In the genomic region with DNA sequence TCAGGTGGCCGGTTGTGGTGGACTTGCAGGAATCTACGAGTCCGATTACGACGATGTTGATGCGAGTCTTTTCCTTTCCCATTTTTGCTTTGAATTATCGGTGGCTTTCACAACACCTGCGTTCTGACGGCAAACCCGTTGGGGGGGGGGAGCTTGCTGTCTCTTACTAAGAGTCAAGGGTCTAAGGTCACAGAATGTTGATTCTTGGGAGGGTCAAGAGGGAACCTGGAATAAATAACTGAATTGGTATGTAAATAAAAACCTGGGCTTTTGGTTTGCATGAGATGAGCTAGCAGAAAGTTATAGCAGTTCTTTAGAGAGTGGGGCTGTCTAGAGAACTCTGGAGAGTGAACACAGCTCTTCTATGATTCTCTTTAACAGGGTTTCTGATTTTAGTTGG, we compare ENCODE assay signal across 17 mouse cellular contexts.
"Had no signal": no experiment of that assay in that cellular context is flagged by ENCODE, and none has a peak within 500 bp of the region (broad histone marks: within the 10 kb centered on the region; RNA-seq: fewer than 3 reads in every experiment).

No protein-coding gene starts in this region.

- H3K9me3 ChIP-seq: neural tube, embryonic 12.5 days; neural tube, embryonic 13.5 days; neural tube, embryonic 15.5 days; stomach, embryonic 15.5 days had no signal

- H3K4me3 ChIP-seq: neural tube, embryonic 12.5 days; neural tube, embryonic 13.5 days; neural tube, embryonic 15.5 days; stomach, embryonic 15.5 days had no signal

- H3K9ac ChIP-seq: neural tube, embryonic 12.5 days; neural tube, embryonic 13.5 days; neural tube, embryonic 15.5 days; stomach, embryonic 15.5 days had no signal

- H3K4me1 ChIP-seq: stomach, embryonic 15.5 days had no signal

- H3K4me2 ChIP-seq: neural tube, embryonic 12.5 days; neural tube, embryonic 13.5 days; neural tube, embryonic 15.5 days; stomach, embryonic 15.5 days had no signal

- H3K27ac ChIP-seq: neural tube, embryonic 12.5 days; neural tube, embryonic 15.5 days; stomach, embryonic 15.5 days; stomach, postnatal 0 days had no signal

- DNase-seq: retina, postnatal 1 day; right cerebral cortex, adult 18-20 months; right cerebral cortex, postnatal 14 days; right cerebral cortex, postnatal 25 days; right cerebral cortex, postnatal 4 days; spleen, adult 18-20 months; thymus, adult 18-20 months; thymus, adult 2 months; thymus, postnatal 14 days; thymus, postnatal 25 days; thymus, postnatal 36 days; thymus, postnatal 4 days had no signal

- H3K27me3 ChIP-seq: neural tube, embryonic 12.5 days; neural tube, embryonic 13.5 days; neural tube, embryonic 15.5 days; stomach, embryonic 15.5 days had no signal

- H3K36me3 ChIP-seq: neural tube, embryonic 12.5 days; neural tube, embryonic 13.5 days; stomach, embryonic 15.5 days had no signal
